Mouse (Mus musculus) testis, adult 2 months (tissue): ENCODE measurements around the gene Ptges3. TPM values are rescaled to one million over a fixed set of nuclear protein-coding genes. Genes with fewer than 3 reads are reported as not detected.

Experiments
- H3K27ac ChIP-seq: fragments of 200-500 bp; 2 replicates; pipeline ENCODE4 v1.5.1; 2012; ENCODE audit warnings: low read depth, low read length; ENCODE audit not compliant: control insufficient read depth, insufficient read depth
- H3K27me3 ChIP-seq: fragments of 200-500 bp; 2 replicates; pipeline ENCODE4 v1.6.1; 2012; ENCODE audit warnings: mild to moderate bottlenecking, low read length, moderate library complexity; ENCODE audit not compliant: control insufficient read depth, insufficient read depth
- H3K36me3 ChIP-seq: fragments of 200-500 bp; 2 replicates; pipeline ENCODE4 v1.6.1; 2012; ENCODE audit warnings: mild to moderate bottlenecking, low read length; ENCODE audit not compliant: control insufficient read depth, insufficient read depth
- H3K4me1 ChIP-seq: fragments of 200-500 bp; 2 replicates; pipeline ENCODE4 v1.6.1; 2012; ENCODE audit warnings: low read length; ENCODE audit not compliant: control insufficient read depth, insufficient read depth
- H3K4me3 ChIP-seq: fragments of 200-500 bp; 2 replicates; pipeline ENCODE4 v1.5.1; 2012; ENCODE audit warnings: low read depth, mild to moderate bottlenecking, low read length, moderate library complexity, mixed read lengths; ENCODE audit not compliant: control insufficient read depth
- CTCF ChIP-seq: fragments of 200-500 bp; IDR thresholded peaks from 2 replicates; pipeline ENCODE4 v1.5.1; 2012; ENCODE audit warnings: low read depth, mild to moderate bottlenecking, inconsistent platforms, low read length, moderate library complexity; ENCODE audit not compliant: control insufficient read depth, insufficient read depth, insufficient replicate concordance
- POLR2A ChIP-seq: fragments of 200-500 bp; IDR thresholded peaks from 2 replicates; pipeline ENCODE4 v1.6.1; 2012; ENCODE audit warnings: low read depth, mild to moderate bottlenecking, inconsistent platforms, low read length, moderate library complexity; ENCODE audit not compliant: control insufficient read depth
- polyA plus RNA-seq: library from polyadenylated mRNA; depleted of rRNA; stranded (reverse); fragments of >200 nt; gene quantifications from 2 replicates; pipeline ENCODE4 v1.2.3, GENCODE M21; 2012

Ptges3 gene
- polyA plus RNA-seq, 1 experiment, result 41.6 TPM

DNA sequence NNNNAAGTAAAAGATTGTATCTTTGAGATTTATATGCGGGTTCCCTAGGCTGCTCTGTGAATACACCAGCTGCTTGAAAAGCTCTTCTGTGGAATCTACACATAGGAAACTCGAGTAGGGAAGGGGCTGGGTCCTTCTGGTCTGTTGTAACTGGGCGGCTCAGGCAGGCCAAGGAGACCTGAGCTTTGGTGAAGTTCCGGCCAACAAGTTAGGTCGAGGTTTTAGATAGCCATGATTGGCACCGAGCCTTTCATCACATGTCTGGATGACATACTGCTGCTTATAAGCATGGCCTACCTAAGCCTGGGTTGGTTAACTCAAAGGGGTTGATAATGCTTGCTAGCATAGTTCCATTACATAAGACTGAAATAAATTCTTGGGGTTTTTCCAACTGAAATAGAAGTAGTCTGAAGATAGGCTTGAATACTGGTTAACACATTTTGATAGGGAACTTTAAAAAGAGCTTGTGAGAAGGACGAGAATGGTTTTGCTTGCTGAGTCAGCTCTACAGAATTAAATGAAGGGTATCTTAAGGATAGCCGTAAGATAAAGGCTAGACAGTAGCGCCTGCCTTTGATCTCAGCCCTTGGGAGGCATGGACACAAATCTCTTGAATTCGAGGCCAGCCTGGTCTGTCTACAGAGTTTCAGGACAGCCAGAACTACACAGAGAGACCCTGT, 21.9 kb upstream of the Ptges3 start:
- H3K4me3 ChIP-seq, result peak overlapping the region; percentile 97
- no peak overlapping the region for H3K27ac ChIP-seq
- no peaks in the 10 kb centered on the region; the same call in none of the 2 replicates for H3K36me3 ChIP-seq
- H3K4me1 ChIP-seq, result peaks cover 7% of the 10 kb centered on the region
- no peak for TF ChIP-seq POLR2A
- TF ChIP-seq CTCF, result no peak
- no peaks in the 10 kb centered on the region for H3K27me3 ChIP-seq

- TF ChIP-seq POLR2A (no peak), CTCF (no peak)
- no peak overlapping the region for H3K27ac ChIP-seq
- H3K4me3 ChIP-seq, result no peak overlapping the region
- no peaks in the 10 kb centered on the region for H3K27me3 ChIP-seq
- peaks cover 7% of the 10 kb centered on the region for H3K4me1 ChIP-seq
- no peaks in the 10 kb centered on the region; the same call in none of the 2 replicates for H3K36me3 ChIP-seq
These were observed 20.8 kb upstream of the Ptges3 start for GRCm38 (mm10) chr10:128037921-128038320.

- Histone ChIP-seq H3K27ac (no peak overlapping the region), H3K4me1 (peaks cover 7% of the 10 kb centered on the region), H3K4me3 (no peak overlapping the region), H3K36me3 (no peaks in the 10 kb centered on the region; the same call in none of the 2 replicates), H3K27me3 (no peaks in the 10 kb centered on the region)
- TF ChIP-seq POLR2A, result no peak
- no peak for TF ChIP-seq CTCF
These were observed 19.6 kb upstream of the Ptges3 start for GRCm38 (mm10) chr10:128039167-128039566.

DNA sequence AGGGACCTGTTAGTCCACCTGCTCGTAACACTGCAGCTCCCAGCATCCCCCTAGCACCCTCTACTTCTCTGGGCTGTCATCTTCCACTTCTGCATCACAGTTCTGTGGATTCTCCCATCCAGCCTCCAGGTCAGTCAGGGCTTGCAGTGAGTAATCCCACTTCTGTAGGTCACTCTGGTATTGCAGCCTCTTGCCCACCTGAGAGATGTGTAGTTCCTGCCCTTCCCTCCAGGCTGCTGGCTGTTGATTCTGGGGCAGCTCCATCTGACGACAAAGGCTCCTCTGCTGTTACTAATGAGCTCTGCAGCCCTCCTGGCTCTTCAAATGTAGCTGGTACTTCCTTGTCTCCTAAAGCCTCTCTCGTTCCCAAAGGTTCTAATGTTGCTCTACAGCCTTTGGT, 18.9 kb upstream of the Ptges3 start:
- Histone ChIP-seq H3K4me1 (peaks cover 3% of the 10 kb centered on the region), H3K27ac (no peak overlapping the region), H3K4me3 (no peak overlapping the region), H3K27me3 (no peaks in the 10 kb centered on the region), H3K36me3 (no peaks in the 10 kb centered on the region; the same call in none of the 2 replicates)
- TF ChIP-seq CTCF, result no peak
- TF ChIP-seq POLR2A, result no peak

- Histone ChIP-seq H3K4me3 (no peak overlapping the region), H3K4me1 (peaks cover 2% of the 10 kb centered on the region), H3K27ac (no peak overlapping the region), H3K27me3 (no peaks in the 10 kb centered on the region), H3K36me3 (no peaks in the 10 kb centered on the region; the same call in none of the 2 replicates)
- no peak for TF ChIP-seq POLR2A
- TF ChIP-seq CTCF, result no peak
These were observed 18.5 kb upstream of the Ptges3 start for GRCm38 (mm10) chr10:128040293-128040692.

DNA sequence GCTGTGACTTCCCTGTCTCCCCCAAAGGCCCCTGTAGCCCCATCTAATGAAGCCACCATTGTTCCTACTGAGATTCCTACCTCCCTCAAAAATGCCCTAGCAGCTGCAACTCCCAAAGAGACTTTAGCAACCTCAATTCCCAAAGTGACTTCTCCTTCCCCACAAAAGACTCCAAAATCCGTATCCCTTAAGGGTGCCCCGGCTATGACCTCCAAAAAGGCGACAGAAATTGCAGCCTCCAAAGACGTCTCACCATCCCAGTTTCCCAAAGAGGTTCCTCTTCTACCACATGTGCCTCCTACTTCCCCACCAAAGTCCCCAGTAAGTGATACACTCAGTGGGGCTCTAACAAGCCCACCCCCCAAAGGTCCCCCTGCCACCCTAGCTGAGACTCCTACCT, 17.1 kb upstream of the Ptges3 start:
- no peaks in the 10 kb centered on the region for H3K27me3 ChIP-seq
- H3K4me3 ChIP-seq, result no peak overlapping the region
- H3K36me3 ChIP-seq, result no peaks in the 10 kb centered on the region; the same call in none of the 2 replicates
- TF ChIP-seq POLR2A, result no peak
- no peak for TF ChIP-seq CTCF
- H3K4me1 ChIP-seq, result peaks cover 2% of the 10 kb centered on the region
- no peak overlapping the region for H3K27ac ChIP-seq

DNA sequence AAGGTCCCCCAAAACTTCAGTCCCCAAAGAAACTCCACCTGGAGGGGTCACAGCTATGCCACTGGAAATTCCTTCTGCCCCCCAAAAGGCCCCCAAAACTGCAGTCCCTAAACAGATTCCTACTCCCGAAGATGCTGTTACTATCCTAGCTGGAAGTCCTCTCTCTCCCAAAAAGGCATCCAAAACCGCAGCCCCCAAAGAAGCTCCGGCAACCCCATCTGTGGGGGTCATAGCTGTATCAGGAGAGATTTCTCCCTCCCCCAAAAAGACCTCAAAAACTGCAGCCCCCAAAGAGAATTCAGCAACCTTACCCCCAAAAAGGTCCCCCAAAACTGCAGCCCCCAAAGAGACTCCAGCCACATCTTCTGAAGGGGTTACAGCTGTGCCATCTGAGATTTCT, 16.3 kb upstream of the Ptges3 start:
- H3K4me3 ChIP-seq, result no peak overlapping the region
- no peaks in the 10 kb centered on the region; the same call in 1 of the 2 replicates for H3K4me1 ChIP-seq
- no peaks in the 10 kb centered on the region for H3K27me3 ChIP-seq
- no peaks in the 10 kb centered on the region; the same call in none of the 2 replicates for H3K36me3 ChIP-seq
- H3K27ac ChIP-seq, result no peak overlapping the region
- TF ChIP-seq POLR2A, result no peak
- TF ChIP-seq CTCF, result no peak
